Mouse (Mus musculus) kidney, adult 9 months (tissue): ENCODE results near the gene Olfml1.
A peak's percentile ranks its signal among the peaks of the same experiment; 100 is the strongest.

ENCODE experiments used
- DNase-seq: peaks from one replicate; pipeline ENCODE4 v3.0.0; 2022

The Olfml1 gene

GRCm38 (mm10) chr7:107595426-107595825 is 28.2 kb downstream of the Olfml1 start:
- peak; percentile 40 for DNase-seq

GRCm38 (mm10) chr7:107596753-107597152 is 29.5 kb downstream of the Olfml1 start:
- DNase-seq: peak; percentile 49

GRCm38 (mm10) chr7:107597956-107598355 is 30.7 kb downstream of the Olfml1 start:
- no peak for DNase-seq

- DNase-seq: peak; percentile 81
Measured at GRCm38 (mm10) chr7:107600651-107601050, 33.4 kb downstream of the Olfml1 start.

GRCm38 (mm10) chr7:107602505-107602904 is 35.3 kb downstream of the Olfml1 start:
- DNase-seq: peak; percentile 37

GRCm38 (mm10) chr7:107602913-107603312 is 35.7 kb downstream of the Olfml1 start:
- no peak for DNase-seq

- DNase-seq: no peak
Measured at GRCm38 (mm10) chr7:107607766-107608165, 40.5 kb downstream of the Olfml1 start.

- DNase-seq: no peak
Measured at GRCm38 (mm10) chr7:107609622-107610255, 42.5 kb downstream of the Olfml1 start.

- no peak for DNase-seq
Measured at GRCm38 (mm10) chr7:107610880-107611279, 43.6 kb downstream of the Olfml1 start.

GRCm38 (mm10) chr7:107618028-107618992 is 51.1 kb downstream of the Olfml1 start:
- no peak for DNase-seq

- no peak for DNase-seq
Measured at GRCm38 (mm10) chr7:107619225-107619624, 52.0 kb downstream of the Olfml1 start.

GRCm38 (mm10) chr7:107620137-107620536 is 52.9 kb downstream of the Olfml1 start:
- DNase-seq: no peak

GRCm38 (mm10) chr7:107624432-107624831 is 57.2 kb downstream of the Olfml1 start:
- no peak for DNase-seq

- DNase-seq: no peak
Measured at GRCm38 (mm10) chr7:107625061-107625460, 57.8 kb downstream of the Olfml1 start, which contains the start of gene 5330417H12Rik. Gene 5330417H12Rik (minus strand): TSS chr7:107625161.

- DNase-seq: no peak
Measured at GRCm38 (mm10) chr7:107625781-107626180, 58.5 kb downstream of the Olfml1 start.

GRCm38 (mm10) chr7:107628383-107628782 is 61.1 kb downstream of the Olfml1 start:
- DNase-seq: no peak

- no peak for DNase-seq
Measured at GRCm38 (mm10) chr7:107633201-107633600, 66.0 kb downstream of the Olfml1 start.

- no peak for DNase-seq
Measured at GRCm38 (mm10) chr7:107637398-107637797, 70.2 kb downstream of the Olfml1 start.

- DNase-seq: no peak
Measured at GRCm38 (mm10) chr7:107638026-107638425, 70.8 kb downstream of the Olfml1 start.
